11 mouse cellular contexts compared by ENCODE assay signal in the genomic region with DNA sequence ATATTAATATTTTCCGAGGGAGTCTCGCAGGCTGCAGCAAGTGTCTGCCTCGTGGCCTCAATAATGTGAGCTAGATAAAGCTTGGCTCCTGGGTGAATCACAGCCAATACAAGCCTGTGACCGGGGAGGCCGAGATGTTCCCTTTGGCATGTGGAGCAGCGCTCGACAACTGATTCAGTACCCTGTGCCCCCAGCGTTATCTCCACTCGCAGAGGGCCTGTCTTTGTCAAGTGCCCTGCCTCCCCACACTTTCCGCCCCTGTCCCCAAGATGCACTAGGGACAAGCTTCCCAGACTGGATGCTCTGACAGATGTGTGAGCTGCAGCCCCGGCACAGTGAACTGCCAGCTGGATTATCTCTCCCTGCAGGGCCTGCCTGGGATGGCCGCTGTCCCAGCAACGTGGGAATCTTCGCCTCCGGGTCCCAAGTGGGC.
DNase-seq lines count a peak whose midpoint lies in the region; ATAC-seq lines count a peak whose summit lies in the region.
"Had no signal": no experiment of that assay in that cellular context is flagged by ENCODE, and none has a peak within 500 bp of the region (broad histone marks: within the 10 kb centered on the region; RNA-seq: fewer than 3 reads in every experiment).

No protein-coding gene starts in this region.

- WGBS in kidney, embryonic 16.5 days = 36% methylated on average over 15 of the region's 15 CpGs
- 46% methylated on average over 15 of the region's 15 CpGs for WGBS in forebrain, embryonic 14.5 days
- 17% methylated on average over 15 of the region's 15 CpGs for WGBS in liver, embryonic 11.5 days
- 38% methylated on average over 15 of the region's 15 CpGs for WGBS in neural tube, embryonic 12.5 days

- 0 out of 2 replicates have a peak overlapping the region, but pooled peaks have one; percentile 27 for H3K27ac ChIP-seq in kidney, embryonic 16.5 days (ENCODE audit: low read length)
- peak overlapping the region; percentile 44; the same call in 1 of the 2 replicates for H3K27ac ChIP-seq in forebrain, embryonic 14.5 days (ENCODE audit: low read depth, low read length)
- no peak overlapping the region for H3K27ac ChIP-seq in liver, embryonic 11.5 days (ENCODE audit: low read depth, low read length)
- peak overlapping the region; percentile 17; the same call in 1 of the 2 replicates for H3K27ac ChIP-seq in neural tube, embryonic 12.5 days
- H3K27ac ChIP-seq: limb, embryonic 12.5 days had no signal

- no peak overlapping the region for H3K4me3 ChIP-seq in kidney, embryonic 16.5 days (ENCODE audit: low read length)
- H3K4me3 ChIP-seq in forebrain, embryonic 14.5 days (ENCODE audit: low read depth, low read length) = no peak overlapping the region
- H3K4me3 ChIP-seq in liver, embryonic 11.5 days (ENCODE audit: low read depth, low read length) = no peak overlapping the region; the same call in 1 of the 2 replicates
- H3K4me3 ChIP-seq in neural tube, embryonic 12.5 days = no peak overlapping the region
- H3K4me3 ChIP-seq: limb, embryonic 12.5 days had no signal

- no peaks in the 10 kb centered on the region for H3K36me3 ChIP-seq in kidney, embryonic 16.5 days (ENCODE audit: insufficient read depth, low read length)
- H3K36me3 ChIP-seq in forebrain, embryonic 14.5 days (ENCODE audit: control insufficient read depth, insufficient read depth, low read length) = no peaks in the 10 kb centered on the region
- no peaks in the 10 kb centered on the region for H3K36me3 ChIP-seq in liver, embryonic 11.5 days (ENCODE audit: control insufficient read depth, insufficient read depth, low read length)
- H3K36me3 ChIP-seq in neural tube, embryonic 12.5 days = no peaks in the 10 kb centered on the region
- H3K36me3 ChIP-seq: limb, embryonic 12.5 days had no signal

- H3K9me3 ChIP-seq in kidney, embryonic 16.5 days (ENCODE audit: low read length) = no peaks in the 10 kb centered on the region
- H3K9me3 ChIP-seq in forebrain, embryonic 14.5 days (replicated peaks; ENCODE audit: control insufficient read depth, low read length) = no peaks in the 10 kb centered on the region
- no peaks in the 10 kb centered on the region for H3K9me3 ChIP-seq in liver, embryonic 11.5 days (ENCODE audit: control insufficient read depth, low read length)
- H3K9me3 ChIP-seq in neural tube, embryonic 12.5 days = peaks cover 2% of the 10 kb centered on the region; the same call in 1 of the 2 replicates

- no peak overlapping the region for H3K9ac ChIP-seq in kidney, embryonic 16.5 days (replicated peaks; ENCODE audit: low read length)
- H3K9ac ChIP-seq in forebrain, embryonic 14.5 days (ENCODE audit: low read length) = peak overlapping the region; percentile 17; the same call in 1 of the 2 replicates
- H3K9ac ChIP-seq in liver, embryonic 11.5 days (ENCODE audit: low read depth, low read length) = no peak overlapping the region
- no peak overlapping the region for H3K9ac ChIP-seq in neural tube, embryonic 12.5 days
- H3K9ac ChIP-seq: limb, embryonic 12.5 days had no signal

- DNase-seq in kidney, adult 18-20 months = no peak
- DNase-seq in forebrain, embryonic 14.5 days (ENCODE audit: low spot score) = no peak
- DNase-seq in liver, embryonic 11.5 days (ENCODE audit: low spot score) = no peak
- DNase-seq in thymus, postnatal 10 days (ENCODE audit: low spot score in 2 of 2) = no peak
- DNase-seq in right cerebral cortex, postnatal 10 days (ENCODE audit: low spot score in 2 of 2) = no peak
- DNase-seq: cerebellum, postnatal 25 days; gastrocnemius, postnatal 10 days had no signal

- H3K27me3 ChIP-seq in kidney, embryonic 16.5 days (ENCODE audit: insufficient read depth, low read length) = no peaks in the 10 kb centered on the region
- H3K27me3 ChIP-seq in forebrain, embryonic 14.5 days (replicated peaks; ENCODE audit: control insufficient read depth, insufficient read depth, low read length) = no peaks in the 10 kb centered on the region
- 0 out of 2 replicates have a peak, but pooled peaks cover 4% of the 10 kb centered on the region for H3K27me3 ChIP-seq in liver, embryonic 11.5 days (replicated peaks; ENCODE audit: control insufficient read depth, insufficient read depth, low read length)
- no peaks in the 10 kb centered on the region for H3K27me3 ChIP-seq in neural tube, embryonic 12.5 days (replicated peaks)

- no peak overlapping the region for H3K4me2 ChIP-seq in kidney, embryonic 16.5 days (replicated peaks; ENCODE audit: low read depth, low read length)
- H3K4me2 ChIP-seq in forebrain, embryonic 14.5 days (ENCODE audit: low read length) = no peak overlapping the region
- H3K4me2 ChIP-seq in liver, embryonic 11.5 days = peak overlapping the region; percentile 49
- H3K4me2 ChIP-seq in neural tube, embryonic 12.5 days (replicated peaks) = peak overlapping the region; percentile 10; the same call in 1 of the 2 replicates
- H3K4me2 ChIP-seq: limb, embryonic 12.5 days had no signal

- peaks cover 40% of the 10 kb centered on the region for H3K4me1 ChIP-seq in kidney, embryonic 16.5 days (ENCODE audit: insufficient read depth, low read length)
- H3K4me1 ChIP-seq in forebrain, embryonic 14.5 days (ENCODE audit: control insufficient read depth, insufficient read depth, low read length) = peaks cover 62% of the 10 kb centered on the region
- H3K4me1 ChIP-seq in liver, embryonic 11.5 days (replicated peaks; ENCODE audit: control insufficient read depth, insufficient read depth, low read length) = peaks cover 50% of the 10 kb centered on the region
- H3K4me1 ChIP-seq in neural tube, embryonic 12.5 days = peaks cover 75% of the 10 kb centered on the region

- ATAC-seq in kidney, embryonic 16.5 days (ENCODE audit: low FRiP score, low TSS enrichment) = no peak
- ATAC-seq in forebrain, embryonic 14.5 days = no peak
- peak; percentile 41; the same call in 1 of the 2 replicates for ATAC-seq in liver, embryonic 11.5 days (replicated peaks; ENCODE audit: low FRiP score)
- no peak for ATAC-seq in neural tube, embryonic 12.5 days (ENCODE audit: low FRiP score, low read depth)
- ATAC-seq in inflammation-experienced regulatory T-cells, adult 6 months = no peak

Comparison
In these comparisons a context has a peak if more than half of its experiments do, and no peak if none do; other contexts are left out.
1. H3K4me2 ChIP-seq: peak in liver, embryonic 11.5 days (single experiment) and neural tube, embryonic 12.5 days (single experiment); none in kidney, embryonic 16.5 days (single experiment) and forebrain, embryonic 14.5 days (single experiment).